Mouse (Mus musculus): ENCODE measurements around the gene Gas7.
A peak's percentile ranks its signal among the peaks of the same experiment; 100 is the strongest.

Gene Gas7

GRCm38 (mm10) chr11:67535703-67536102 is 80.5 kb downstream of the Gas7 start:
- DNase-seq (ENCODE audit: low read depth) = no peak

- DNase-seq (ENCODE audit: low read depth) = no peak
These were observed 81.2 kb downstream of the Gas7 start for GRCm38 (mm10) chr11:67536413-67536812.

GRCm38 (mm10) chr11:67537353-67537752 is 82.1 kb downstream of the Gas7 start:
- DNase-seq (ENCODE audit: low read depth) = no peak

- no peak for DNase-seq (ENCODE audit: low read depth)
These were observed 83.3 kb downstream of the Gas7 start for GRCm38 (mm10) chr11:67538557-67538956.

- no peak for DNase-seq (ENCODE audit: low read depth)
These were observed 89.6 kb downstream of the Gas7 start for GRCm38 (mm10) chr11:67544656-67545432.

GRCm38 (mm10) chr11:67546582-67546981 is 91.3 kb downstream of the Gas7 start:
- DNase-seq (ENCODE audit: low read depth) = no peak

GRCm38 (mm10) chr11:67549306-67549705 is 94.1 kb downstream of the Gas7 start:
- DNase-seq (ENCODE audit: low read depth) = no peak

GRCm38 (mm10) chr11:67549762-67550488 is 94.7 kb downstream of the Gas7 start:
- DNase-seq (ENCODE audit: low read depth) = no peak

GRCm38 (mm10) chr11:67552400-67552799 is 97.2 kb downstream of the Gas7 start:
- no peak for DNase-seq (ENCODE audit: low read depth)

GRCm38 (mm10) chr11:67554276-67554675 is 99.0 kb downstream of the Gas7 start:
- DNase-seq (ENCODE audit: low read depth) = no peak

- no peak for DNase-seq (ENCODE audit: low read depth)
These were observed 101.1 kb downstream of the Gas7 start for GRCm38 (mm10) chr11:67556360-67556759.

GRCm38 (mm10) chr11:67558772-67559448 is 103.7 kb downstream of the Gas7 start:
- no peak for DNase-seq (ENCODE audit: low read depth)

GRCm38 (mm10) chr11:67559522-67559921 is 104.3 kb downstream of the Gas7 start:
- no peak for DNase-seq (ENCODE audit: low read depth)

GRCm38 (mm10) chr11:67561631-67562030 is 106.4 kb downstream of the Gas7 start:
- no peak for DNase-seq (ENCODE audit: low read depth)

GRCm38 (mm10) chr11:67563141-67563540 is 107.9 kb downstream of the Gas7 start:
- peak; percentile 4 for DNase-seq (ENCODE audit: low read depth)

GRCm38 (mm10) chr11:67564003-67564637 is 108.9 kb downstream of the Gas7 start:
- DNase-seq (ENCODE audit: low read depth) = peak; percentile 5

GRCm38 (mm10) chr11:67565512-67565911 is 110.3 kb downstream of the Gas7 start:
- DNase-seq (ENCODE audit: low read depth) = no peak

- no peak for DNase-seq (ENCODE audit: low read depth)
These were observed 111.5 kb downstream of the Gas7 start for GRCm38 (mm10) chr11:67566704-67567103.

- no peak for DNase-seq (ENCODE audit: low read depth)
These were observed 111.9 kb downstream of the Gas7 start for GRCm38 (mm10) chr11:67567184-67567583.

- no peak for DNase-seq (ENCODE audit: low read depth)
These were observed 112.8 kb downstream of the Gas7 start for GRCm38 (mm10) chr11:67567991-67568390.

GRCm38 (mm10) chr11:67568815-67569214 is 113.6 kb downstream of the Gas7 start:
- no peak for DNase-seq (ENCODE audit: low read depth)

GRCm38 (mm10) chr11:67570947-67571346 is 115.7 kb downstream of the Gas7 start:
- no peak for DNase-seq (ENCODE audit: low read depth)
